Mouse (Mus musculus) heart, embryonic 11.5 days (tissue): ENCODE data around the gene Hsd17b11. TPM values are rescaled to one million over a fixed set of nuclear protein-coding genes. Genes with fewer than 3 reads are reported as not detected.

ENCODE experiments used
- ATAC-seq: fragments of 200-750 bp; cut with Nextera tagmentation; replicated peaks from 2 replicates; pipeline ENCODE4 v1.8.0; 2017; ENCODE audit warnings: moderate library complexity; ENCODE audit not compliant: insufficient number of reproducible peaks, low FRiP score, low TSS enrichment
- H3K27ac ChIP-seq: fragments of 300-500 bp; sonication (generic); 2 replicates; pipeline ENCODE4 v1.5.1; 2014; ENCODE audit warnings: mild to moderate bottlenecking, low read depth, low read length
- H3K27me3 ChIP-seq: fragments of 300-500 bp; sonication (generic); 2 replicates; pipeline ENCODE4 v1.6.1; 2014; ENCODE audit warnings: mild to moderate bottlenecking, low read length, mixed read lengths; ENCODE audit not compliant: control insufficient read depth, insufficient read depth
- H3K36me3 ChIP-seq: fragments of 300-500 bp; sonication (generic); 2 replicates; pipeline ENCODE4 v1.6.1; 2014; ENCODE audit warnings: mild to moderate bottlenecking, low read length, moderate library complexity, mixed read lengths; ENCODE audit not compliant: control insufficient read depth, insufficient read depth
- H3K4me1 ChIP-seq: fragments of 300-500 bp; sonication (generic); 2 replicates; pipeline ENCODE4 v1.6.1; 2014; ENCODE audit warnings: low read length; ENCODE audit not compliant: control insufficient read depth, insufficient read depth
- H3K4me2 ChIP-seq: fragments of 300-500 bp; sonication (generic); 2 replicates; pipeline ENCODE4 v1.6.1; 2014; ENCODE audit warnings: mild to moderate bottlenecking, moderate library complexity
- H3K4me3 ChIP-seq: fragments of 300-500 bp; sonication (generic); 2 replicates; pipeline ENCODE4 v1.5.1; 2014; ENCODE audit warnings: low read depth, low read length
- H3K9ac ChIP-seq: fragments of 300-500 bp; sonication (generic); 2 replicates; pipeline ENCODE4 v1.6.1; 2014; ENCODE audit warnings: mild to moderate bottlenecking, low read depth, low read length, moderate library complexity
- H3K9me3 ChIP-seq: fragments of 300-500 bp; sonication (generic); replicated peaks from 2 replicates; pipeline ENCODE4 v1.6.1; 2016; ENCODE audit warnings: low read length; ENCODE audit not compliant: control insufficient read depth
- WGBS: fragments of 180-500 bp; shearing (Covaris S2); extraction: QIAGEN DNeasy Blood & Tissue Kit; methylation state at CpG from one replicate; pipeline ENCODE4 v1.1.7; 2014; ENCODE audit not compliant: insufficient replicate concordance; 5-methylcytosine and 5-hydroxymethylcytosine counted together
- polyA plus RNA-seq: library from polyadenylated mRNA; unstranded; fragments of >200 nt; fragmentation: Nextera tagmentation; extraction: Ambion mirVana; gene quantifications from 2 replicates; pipeline ENCODE4 v1.2.1, GENCODE M21; 2014

Gene Hsd17b11
- polyA plus RNA-seq, 1 experiment from 2014 or later, result 5.3 TPM

- Histone ChIP-seq H3K9me3 (no peaks in the 10 kb centered on the region), H3K9ac (no peak overlapping the region), H3K4me1 (no peaks in the 10 kb centered on the region), H3K27ac (no peak overlapping the region), H3K27me3 (no peaks in the 10 kb centered on the region), H3K36me3 (no peaks in the 10 kb centered on the region), H3K4me3 (no peak overlapping the region), H3K4me2 (no peak overlapping the region)
- no peak for ATAC-seq
- 81% methylated on average over 9 of the region's 9 CpGs for WGBS
These were observed 40.8 kb downstream of the Hsd17b11 start for GRCm38 (mm10) chr5:103980705-103981560.

DNA sequence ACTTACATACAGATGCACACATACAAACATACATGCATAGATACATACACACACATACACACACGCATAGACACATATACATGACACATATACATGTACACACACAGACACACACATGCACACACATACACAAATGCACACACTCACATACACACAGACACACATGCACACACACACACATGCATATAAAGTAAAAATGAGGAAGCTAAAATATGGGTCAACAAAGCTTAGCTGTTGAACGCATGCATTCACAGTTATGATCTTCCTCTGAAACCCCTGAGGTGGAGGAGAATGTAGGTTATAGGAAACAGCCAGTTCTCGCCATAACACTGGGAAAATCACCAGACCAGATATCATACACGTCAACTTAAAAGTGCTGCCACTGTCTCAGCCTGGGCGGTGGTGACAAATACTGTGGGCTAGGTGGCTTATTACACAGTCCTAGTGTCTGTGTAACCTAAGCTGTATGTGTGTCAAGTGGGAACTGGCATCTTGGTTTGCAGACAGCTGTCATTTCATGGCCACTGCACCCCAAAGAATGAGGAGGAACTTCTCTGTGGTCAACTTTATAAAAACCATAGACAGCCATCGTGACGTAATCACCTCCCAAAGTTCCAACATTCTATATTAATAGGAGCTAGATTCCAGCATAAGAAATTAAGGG, 43.7 kb downstream of the Hsd17b11 start:
- no peaks in the 10 kb centered on the region for H3K4me1 ChIP-seq
- no peak overlapping the region for H3K4me2 ChIP-seq
- no peak overlapping the region for H3K4me3 ChIP-seq
- no peaks in the 10 kb centered on the region for H3K36me3 ChIP-seq
- WGBS, result 84% methylated on average over 7 of the region's 7 CpGs
- ATAC-seq, result no peak
- no peak overlapping the region for H3K9ac ChIP-seq
- H3K27ac ChIP-seq, result no peak overlapping the region
- no peaks in the 10 kb centered on the region for H3K27me3 ChIP-seq
- no peaks in the 10 kb centered on the region for H3K9me3 ChIP-seq

- Histone ChIP-seq H3K9ac (no peak within 1 kb of the TSS), H3K27me3 (no peaks in the 10 kb centered on the region), H3K27ac (no peak within 1 kb of the TSS), H3K9me3 (no peaks in the 10 kb centered on the region), H3K4me1 (no peaks in the 10 kb centered on the region), H3K4me3 (no peak within 1 kb of the TSS), H3K36me3 (no peaks in the 10 kb centered on the region), H3K4me2 (no peak within 1 kb of the TSS)
- ATAC-seq, result no peak
- 75% methylated on average over 4 of the region's 4 CpGs for WGBS
These were observed 44.4 kb downstream of the Hsd17b11 start, which contains the start of gene Hsd17b13 for GRCm38 (mm10) chr5:103977297-103977696. Gene Hsd17b13, minus strand, starts transcription at chr5:103977410.

- no peaks in the 10 kb centered on the region for H3K36me3 ChIP-seq
- H3K27me3 ChIP-seq, result no peaks in the 10 kb centered on the region
- no peak overlapping the region for H3K4me3 ChIP-seq
- no peak overlapping the region for H3K27ac ChIP-seq
- no peaks in the 10 kb centered on the region for H3K4me1 ChIP-seq
- H3K4me2 ChIP-seq, result no peak overlapping the region
- no peak overlapping the region for H3K9ac ChIP-seq
- H3K9me3 ChIP-seq, result no peaks in the 10 kb centered on the region
- WGBS, result 76% methylated on average over 7 of the region's 7 CpGs
- no peak for ATAC-seq
These were observed 46.0 kb downstream of the Hsd17b11 start for GRCm38 (mm10) chr5:103975736-103976135.

DNA sequence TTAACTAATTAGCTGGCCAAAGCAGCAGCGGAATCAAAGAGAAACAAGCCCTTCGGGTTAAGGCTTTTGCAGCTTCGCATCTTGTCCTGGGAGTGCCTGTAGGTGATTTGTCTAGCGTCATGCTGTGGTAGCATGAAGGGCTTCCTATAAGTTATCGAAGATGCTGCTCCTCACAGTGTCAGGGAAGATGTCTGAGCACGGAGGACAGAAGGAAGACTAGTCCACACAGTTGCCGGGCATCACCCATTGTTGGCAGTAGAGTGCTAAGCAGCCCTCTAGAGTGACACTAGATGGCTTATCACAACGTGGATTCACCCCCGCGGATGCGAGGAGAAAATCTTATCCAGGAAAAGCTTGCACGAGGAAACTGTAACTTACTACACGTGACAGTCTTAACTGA, 48.9 kb downstream of the Hsd17b11 start:
- Histone ChIP-seq H3K36me3 (no peaks in the 10 kb centered on the region), H3K9ac (no peak overlapping the region), H3K4me1 (no peaks in the 10 kb centered on the region), H3K27ac (no peak overlapping the region), H3K9me3 (no peaks in the 10 kb centered on the region), H3K4me3 (no peak overlapping the region), H3K4me2 (peak overlapping the region; percentile 41), H3K27me3 (no peaks in the 10 kb centered on the region)
- no peak for ATAC-seq
- 58% methylated on average over 13 of the region's 13 CpGs for WGBS

- H3K9ac ChIP-seq, result no peak overlapping the region
- WGBS, result 46% methylated on average over 19 of the region's 19 CpGs
- no peaks in the 10 kb centered on the region for H3K36me3 ChIP-seq
- H3K4me2 ChIP-seq, result peak overlapping the region; percentile 41
- H3K27me3 ChIP-seq, result no peaks in the 10 kb centered on the region
- H3K27ac ChIP-seq, result no peak overlapping the region
- H3K4me3 ChIP-seq, result 0 out of 2 replicates have a peak overlapping the region, but pooled peaks have one; percentile 10
- no peak for ATAC-seq
- H3K4me1 ChIP-seq, result no peaks in the 10 kb centered on the region
- H3K9me3 ChIP-seq, result no peaks in the 10 kb centered on the region
These were observed 49.3 kb downstream of the Hsd17b11 start for GRCm38 (mm10) chr5:103972379-103972778.

DNA sequence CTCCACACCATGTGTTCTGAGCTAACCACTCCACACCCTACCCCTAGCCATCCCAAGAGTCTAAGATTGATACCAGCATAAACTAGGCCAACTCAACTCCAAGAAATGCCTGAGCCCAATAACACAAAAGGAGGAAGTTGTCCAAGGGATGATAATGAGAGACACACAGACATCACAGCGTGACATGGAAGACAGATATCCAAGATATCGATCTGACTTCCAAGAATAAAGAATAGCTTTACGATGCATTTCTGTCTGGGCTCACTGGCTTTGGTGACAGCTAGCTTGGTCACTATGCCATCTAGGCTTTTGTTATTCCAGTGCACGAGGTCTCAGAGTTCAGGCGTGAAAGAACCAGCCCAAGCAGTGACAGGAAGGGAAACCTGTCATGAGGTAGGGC, 50.7 kb downstream of the Hsd17b11 start:
- H3K9ac ChIP-seq, result no peak overlapping the region
- no peaks in the 10 kb centered on the region for H3K4me1 ChIP-seq
- H3K4me2 ChIP-seq, result no peak overlapping the region
- 54% methylated on average over 5 of the region's 5 CpGs for WGBS
- no peak overlapping the region for H3K27ac ChIP-seq
- no peak for ATAC-seq
- no peaks in the 10 kb centered on the region for H3K9me3 ChIP-seq
- no peaks in the 10 kb centered on the region for H3K36me3 ChIP-seq
- H3K27me3 ChIP-seq, result no peaks in the 10 kb centered on the region
- H3K4me3 ChIP-seq, result no peak overlapping the region

- WGBS, result 70% methylated on average over 1 of the region's 1 CpGs
- no peak overlapping the region for H3K4me2 ChIP-seq
These were observed 58.7 kb downstream of the Hsd17b11 start for GRCm38 (mm10) chr5:103962935-103963429.

More at GRCm38 (mm10) chr5:103962935-103963429, 58.7 kb downstream of the Hsd17b11 start:
- H3K4me3 ChIP-seq, result no peak overlapping the region
- no peaks in the 10 kb centered on the region for H3K27me3 ChIP-seq
- ATAC-seq, result no peak
- no peak overlapping the region for H3K9ac ChIP-seq
- H3K9me3 ChIP-seq, result no peaks in the 10 kb centered on the region
- H3K27ac ChIP-seq, result no peak overlapping the region
- H3K4me1 ChIP-seq, result no peaks in the 10 kb centered on the region
- H3K36me3 ChIP-seq, result no peaks in the 10 kb centered on the region
